Mouse (Mus musculus) layer of hippocampus, adult 9-11 months (tissue): ENCODE data around the gene Ccdc87.
"Not testable (repeated sequence)": the region's sequence is repeated elsewhere in the genome, so short reads cannot be mapped to it uniquely, and the experiment has no call there.

Source experiments
- DNase-seq: peaks from one replicate; pipeline ENCODE4 v3.0.0; 2022

The Ccdc87 gene

GRCm38 (mm10) chr19:4839149-4839548, at the start of gene Ccdc87, which contains the start of gene Ccs:
Gene Ccdc87 (plus strand): TSS chr19:4839366.
Gene Ccs (minus strand): TSS chr19:4839332.
- peak; percentile 98 for DNase-seq

DNA sequence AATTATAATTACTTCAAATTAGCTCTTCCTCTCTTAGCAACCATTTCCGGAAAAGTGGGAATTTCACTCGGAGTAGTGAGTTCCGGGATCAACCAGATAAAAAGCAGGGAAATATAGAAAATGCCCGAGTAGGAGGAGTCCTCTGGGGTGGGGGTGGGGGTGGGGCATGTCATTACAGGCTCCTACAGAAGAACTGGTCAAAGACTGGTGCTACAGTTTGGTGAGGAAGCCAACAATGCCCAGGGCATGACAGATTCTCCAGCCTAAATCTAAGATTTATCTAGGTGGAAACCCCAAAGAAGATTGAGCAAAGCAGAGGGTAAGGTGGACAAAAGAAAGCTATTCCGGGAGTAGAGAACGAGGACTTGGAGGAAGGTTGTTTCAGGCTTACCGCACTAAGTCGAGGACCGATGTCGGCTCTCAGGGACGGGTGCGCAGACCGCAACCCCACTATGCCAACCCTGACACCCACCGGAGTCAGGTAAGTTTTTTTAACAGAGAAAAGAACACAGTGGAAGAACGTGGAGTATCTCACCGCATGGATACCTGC, 45.8 kb upstream of the Ccdc87 start:
- DNase-seq = no peak

- DNase-seq = peak; percentile 99
Observed at GRCm38 (mm10) chr19:4793831-4794422, 45.2 kb upstream of the Ccdc87 start, which contains the start of gene Rbm4. Gene Rbm4 (minus strand): TSS chr19:4793901.

GRCm38 (mm10) chr19:4795929-4796328, 43.2 kb upstream of the Ccdc87 start:
- no peak for DNase-seq

DNA sequence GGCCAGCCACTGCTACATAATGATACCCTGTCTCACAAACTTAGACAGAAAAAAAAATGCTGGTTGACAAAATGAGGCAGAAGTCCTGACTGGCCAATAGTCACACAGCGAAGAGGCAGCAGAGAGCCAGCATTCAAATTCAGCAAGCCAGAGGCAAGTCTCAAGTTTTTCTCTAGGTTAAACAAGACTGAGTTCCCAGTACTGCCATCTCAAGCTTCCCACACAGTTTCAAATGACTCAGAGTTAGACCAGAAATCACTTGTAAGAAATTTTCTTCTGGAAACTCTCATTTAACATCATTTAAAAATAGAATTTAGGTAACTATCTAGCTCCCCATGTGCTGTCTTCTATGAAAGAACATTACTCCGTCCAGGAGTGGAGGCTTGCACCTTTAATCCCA, 41.3 kb upstream of the Ccdc87 start:
- DNase-seq = no peak

- no peak for DNase-seq
Observed at GRCm38 (mm10) chr19:4799083-4799482, 40.1 kb upstream of the Ccdc87 start.

DNA sequence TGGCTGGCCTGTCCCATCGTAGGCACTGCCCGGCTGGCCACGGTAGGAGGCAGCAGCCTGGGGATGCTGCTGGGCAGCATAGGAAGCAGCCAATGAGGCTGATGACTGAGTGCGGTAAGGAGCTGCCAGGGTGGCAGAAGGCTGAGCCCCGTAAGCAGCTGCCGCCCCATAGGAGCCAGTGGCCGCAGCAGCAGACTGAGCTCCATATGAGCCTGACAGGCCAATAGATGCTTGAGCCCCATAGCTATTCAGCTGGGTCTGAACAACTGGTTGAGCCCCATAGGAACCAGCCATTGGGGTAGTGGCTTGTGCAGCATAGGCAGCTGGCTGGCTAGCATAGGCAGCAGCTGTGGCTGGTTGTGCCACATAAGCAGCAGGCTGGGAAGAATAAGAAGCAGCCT, 36.5 kb upstream of the Ccdc87 start:
- no peak for DNase-seq

DNA sequence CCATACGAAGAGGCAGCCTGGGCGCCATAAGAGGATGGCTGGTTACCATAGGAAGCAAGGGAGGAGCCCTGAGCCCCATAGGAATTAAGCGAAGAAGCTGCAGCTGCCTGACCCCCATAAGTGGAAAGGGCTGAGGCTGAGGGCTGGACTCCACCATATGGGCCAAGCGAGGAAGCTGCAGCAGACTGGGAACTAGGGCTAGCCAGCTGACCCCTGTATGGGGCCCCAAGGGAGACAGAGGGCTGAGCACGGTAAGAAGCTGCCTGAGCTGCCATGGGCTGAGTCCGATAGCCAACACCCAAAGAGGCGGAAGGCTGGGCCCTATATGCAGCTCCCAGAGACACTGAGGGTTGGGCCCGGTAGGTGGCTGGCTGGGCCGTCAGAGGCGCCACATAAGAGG, 35.9 kb upstream of the Ccdc87 start:
- no peak for DNase-seq

GRCm38 (mm10) chr19:4810309-4810708, 28.9 kb upstream of the Ccdc87 start:
- no peak for DNase-seq

GRCm38 (mm10) chr19:4810746-4811062, 28.5 kb upstream of the Ccdc87 start:
- no peak for DNase-seq

- DNase-seq = peak; percentile 98
Observed at GRCm38 (mm10) chr19:4811063-4811908, 27.9 kb upstream of the Ccdc87 start, which contains the start of the genes Gm21992 and Rbm14. Gene Gm21992 (minus strand): TSS chr19:4811612. Gene Rbm14 (minus strand): TSS chr19:4811634.

GRCm38 (mm10) chr19:4811909-4812242, 27.3 kb upstream of the Ccdc87 start:
- DNase-seq = no peak

DNA sequence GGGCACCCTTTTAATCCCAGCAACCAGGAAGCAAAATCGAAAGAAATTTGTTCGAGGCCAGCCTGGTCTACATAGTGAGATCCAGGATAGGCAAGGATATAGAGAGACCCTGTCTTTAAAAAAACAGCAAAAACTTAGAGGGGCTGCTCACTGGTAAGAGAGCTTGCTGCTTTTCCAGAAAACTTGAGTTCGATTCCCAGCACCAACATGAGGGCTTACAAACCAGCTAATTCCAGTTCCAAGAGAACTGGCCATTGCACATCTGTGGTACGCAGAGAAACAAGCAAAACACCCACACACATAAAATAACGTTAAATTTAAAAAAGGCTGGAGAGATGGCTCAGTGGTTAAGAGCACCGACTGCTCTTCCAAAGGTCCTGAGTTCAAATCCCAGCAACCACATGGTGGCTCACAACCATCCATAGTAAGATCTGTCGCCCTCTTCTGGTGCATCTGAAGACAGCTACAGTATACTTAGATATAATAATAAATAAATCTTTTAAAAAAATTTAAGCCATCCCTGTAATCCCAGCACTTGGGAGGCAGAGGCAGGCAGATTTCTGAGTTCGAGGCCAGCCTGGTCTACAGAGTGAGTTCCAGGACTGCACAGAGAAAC, 26.7 kb upstream of the Ccdc87 start:
- DNase-seq = not testable (repeated sequence)

- DNase-seq = no peak
Observed at GRCm38 (mm10) chr19:4813015-4813414, 26.2 kb upstream of the Ccdc87 start.

GRCm38 (mm10) chr19:4817182-4817835, 21.9 kb upstream of the Ccdc87 start:
- DNase-seq = no peak

DNA sequence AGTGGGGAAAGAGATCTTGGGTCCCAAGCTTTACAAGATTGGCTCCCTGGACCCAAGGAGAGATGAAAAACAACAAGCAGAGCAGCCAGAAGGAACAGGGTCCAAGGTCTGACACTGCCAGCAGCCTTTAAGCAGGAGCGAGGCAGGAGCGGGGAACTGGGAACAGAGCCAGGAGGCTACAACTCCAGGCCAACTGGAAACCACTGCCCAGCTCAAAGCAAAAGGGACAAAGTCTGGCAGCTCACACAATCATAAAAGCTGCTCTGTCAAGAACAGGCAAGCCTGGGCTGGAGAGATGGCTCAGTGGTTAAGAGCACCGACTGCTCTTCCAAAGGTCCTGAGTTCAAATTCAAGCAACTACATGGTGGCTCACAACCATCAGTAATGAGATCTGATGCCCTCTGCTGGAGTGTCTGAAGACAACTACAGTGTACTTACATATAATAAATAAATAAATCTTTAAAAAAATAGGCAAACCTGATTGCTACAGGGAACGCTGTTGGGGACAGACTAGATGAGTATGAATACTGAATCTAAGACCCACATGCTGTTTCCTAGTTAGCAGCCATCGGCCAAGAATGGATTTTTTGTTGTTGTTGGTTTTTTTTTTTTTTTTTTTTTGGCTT, 18.4 kb upstream of the Ccdc87 start:
- DNase-seq = peak; percentile 65

- DNase-seq = no peak
Observed at GRCm38 (mm10) chr19:4828444-4829114, 10.6 kb upstream of the Ccdc87 start.

GRCm38 (mm10) chr19:4829156-4829555, 10.0 kb upstream of the Ccdc87 start:
- peak; percentile 62 for DNase-seq

- DNase-seq = no peak
Observed at GRCm38 (mm10) chr19:4833977-4834376, 5.2 kb upstream of the Ccdc87 start.

DNA sequence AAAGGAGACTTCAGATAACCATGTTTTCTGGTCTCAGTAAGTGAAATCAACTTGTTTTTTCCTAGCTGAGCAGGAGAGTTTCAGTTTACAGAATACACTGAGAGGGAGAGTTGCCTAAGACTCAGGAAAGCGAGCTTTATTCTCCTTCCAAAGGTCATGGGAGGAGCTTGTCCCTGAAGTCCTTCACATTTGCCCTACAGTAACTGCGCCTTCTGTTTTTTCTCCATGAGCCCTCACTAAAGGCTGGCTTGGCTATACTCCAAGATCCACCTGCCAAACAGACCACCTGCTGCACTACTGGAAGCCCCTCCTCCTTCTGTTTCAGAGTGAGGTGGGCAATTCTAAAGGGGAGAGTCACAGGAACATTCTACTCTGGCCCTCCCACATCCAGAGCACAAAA, 3.1 kb upstream of the Ccdc87 start:
- DNase-seq = no peak

DNA sequence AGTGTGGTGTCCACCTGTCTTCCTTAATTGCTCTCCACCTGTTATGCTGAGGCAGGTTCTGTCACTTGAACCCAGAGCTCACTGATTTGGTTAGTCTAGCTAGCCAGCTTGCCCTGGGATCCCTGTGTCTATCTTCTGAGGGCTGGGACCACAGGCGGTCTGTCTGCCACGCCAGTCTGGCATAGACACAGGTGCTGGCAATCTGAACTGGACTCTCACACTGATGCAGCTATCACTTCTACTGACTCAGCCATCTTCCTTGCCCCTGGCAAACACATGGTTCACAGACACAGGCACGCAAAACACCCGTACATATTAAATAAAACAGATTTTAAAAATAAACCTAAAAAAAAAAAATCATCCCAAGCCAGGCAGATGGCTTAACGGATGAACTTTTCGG, 2.1 kb upstream of the Ccdc87 start:
- DNase-seq = no peak

DNA sequence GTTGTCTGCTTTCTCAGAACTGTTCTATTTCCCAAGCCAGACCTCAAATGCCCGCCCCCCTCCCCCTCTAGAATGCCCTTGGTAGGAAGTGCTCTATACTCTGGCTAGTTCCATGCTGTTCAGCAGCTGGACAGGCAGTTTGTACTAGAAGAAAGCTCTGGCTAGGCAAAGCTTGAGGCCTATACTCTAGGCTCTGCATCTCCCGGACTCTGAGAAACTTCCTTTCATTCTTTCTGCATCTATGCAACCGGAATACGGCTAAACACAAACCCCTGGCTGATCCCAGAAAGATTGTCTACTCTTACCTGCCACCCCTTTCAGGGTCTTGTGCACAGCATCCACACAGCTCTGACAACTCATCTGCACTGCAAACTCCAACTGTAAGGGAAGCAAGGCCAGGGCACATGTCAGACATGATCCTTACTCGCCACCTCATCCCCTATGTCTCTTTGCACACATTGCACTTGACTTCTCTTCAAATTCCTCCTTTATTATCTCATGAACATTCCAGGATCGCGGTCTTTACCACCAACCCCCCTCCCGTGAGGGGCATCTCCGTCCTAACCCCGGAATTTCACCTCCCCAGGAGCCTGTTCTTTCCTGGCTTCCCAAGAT, 533 bp upstream of the Ccdc87 start:
- no peak for DNase-seq
